Mouse (Mus musculus) heart, postnatal 14 days (tissue): ENCODE measurements around the gene Ripor3. TPM values are rescaled to one million over a fixed set of nuclear protein-coding genes. Genes with fewer than 3 reads are reported as not detected.

ENCODE experiments used
- DNase-seq, 2 experiments: peaks; one replicate each; pipeline ENCODE4 v3.0.0; 2021 to 2022
- intact Hi-C: fragments of 180-260 bp; cut with DNase I; formaldehyde crosslinking; loops from one replicate; pipeline ENCODE4 v1.15.1; 2025
- total RNA-seq, 2 experiments: library from RNA; stranded (reverse); gene quantifications; 2 replicates each; pipeline ENCODE4 v1.2.3; 2021

The Ripor3 gene
- total RNA-seq, 2 experiments from 2014 or later, result 0.93 to 1.1 TPM

DNA sequence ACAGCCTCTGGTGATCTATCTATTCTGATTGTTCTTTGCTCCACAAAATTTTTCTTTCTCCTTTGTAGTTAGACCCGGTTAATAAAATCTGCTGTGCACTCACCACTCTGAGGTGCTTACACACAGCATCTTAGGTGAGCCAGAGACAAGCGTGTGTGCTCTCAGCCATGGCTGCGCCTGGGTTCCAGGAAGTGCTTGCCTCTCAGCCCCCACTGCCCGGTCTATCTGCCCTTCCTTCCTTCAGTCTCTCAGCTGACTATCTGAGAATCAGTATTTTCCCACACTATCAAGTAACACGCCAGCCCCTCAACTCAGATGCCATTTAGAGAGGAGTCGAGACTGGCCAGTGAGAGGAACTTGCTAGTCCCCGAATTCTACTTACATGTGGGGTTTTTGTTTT, 50.4 kb downstream of the Ripor3 start:
- DNase-seq, result no peak
- intact Hi-C loops, result loop anchor here (2.0 kb wide), 1 partner anchor 27 kb away; the partner anchor contains the start of gene Ptpn1

DNA sequence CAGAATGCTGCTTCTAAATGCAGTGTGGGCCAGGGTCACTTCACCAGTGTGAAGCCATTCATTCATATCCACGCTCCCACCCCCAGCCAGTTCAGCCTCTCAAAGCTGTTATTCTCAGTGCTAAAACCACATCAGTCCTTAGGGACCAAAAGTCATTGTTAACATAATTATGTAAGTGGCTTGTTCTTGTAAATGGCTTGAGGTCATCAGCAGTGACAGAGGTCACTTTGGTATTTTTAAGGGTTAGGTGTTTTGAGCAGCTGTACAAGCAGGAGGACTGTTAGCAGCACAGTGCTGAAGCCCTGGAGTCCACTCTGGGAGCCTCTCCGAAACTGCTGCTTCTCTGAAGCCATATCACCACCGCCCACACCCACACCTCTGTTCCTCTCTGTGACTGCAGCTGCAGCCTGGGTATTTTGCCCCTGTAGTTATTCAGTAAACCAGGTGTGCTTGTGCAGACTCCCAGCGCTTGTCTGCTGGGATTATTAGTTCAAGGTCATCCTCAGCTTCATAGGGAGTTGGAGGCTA, 51.0 kb downstream of the Ripor3 start:
- DNase-seq, result no peak
- intact Hi-C loops, result no loop called here

DNA sequence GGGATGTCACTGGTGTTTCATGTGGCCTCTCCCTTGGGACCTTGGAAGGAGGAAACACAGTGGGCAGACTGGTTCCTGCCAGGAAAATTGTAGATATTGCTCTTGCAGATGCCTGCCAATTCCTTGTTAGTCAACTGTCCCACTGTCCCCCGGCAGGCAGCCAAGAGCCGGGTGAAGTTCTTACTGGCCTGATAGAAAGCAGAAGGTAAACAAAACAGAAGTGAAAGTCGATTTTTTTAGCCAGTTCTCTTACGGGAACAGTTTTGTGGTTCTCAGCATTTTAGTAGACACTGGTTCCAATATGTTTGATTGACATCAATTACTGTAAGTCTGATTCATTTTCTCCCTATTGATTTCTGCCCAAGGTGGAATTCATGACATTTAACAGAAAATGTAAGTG, 51.6 kb downstream of the Ripor3 start:
- intact Hi-C loops, result no loop called here
- DNase-seq, result peak; percentile 83 to 85

DNA sequence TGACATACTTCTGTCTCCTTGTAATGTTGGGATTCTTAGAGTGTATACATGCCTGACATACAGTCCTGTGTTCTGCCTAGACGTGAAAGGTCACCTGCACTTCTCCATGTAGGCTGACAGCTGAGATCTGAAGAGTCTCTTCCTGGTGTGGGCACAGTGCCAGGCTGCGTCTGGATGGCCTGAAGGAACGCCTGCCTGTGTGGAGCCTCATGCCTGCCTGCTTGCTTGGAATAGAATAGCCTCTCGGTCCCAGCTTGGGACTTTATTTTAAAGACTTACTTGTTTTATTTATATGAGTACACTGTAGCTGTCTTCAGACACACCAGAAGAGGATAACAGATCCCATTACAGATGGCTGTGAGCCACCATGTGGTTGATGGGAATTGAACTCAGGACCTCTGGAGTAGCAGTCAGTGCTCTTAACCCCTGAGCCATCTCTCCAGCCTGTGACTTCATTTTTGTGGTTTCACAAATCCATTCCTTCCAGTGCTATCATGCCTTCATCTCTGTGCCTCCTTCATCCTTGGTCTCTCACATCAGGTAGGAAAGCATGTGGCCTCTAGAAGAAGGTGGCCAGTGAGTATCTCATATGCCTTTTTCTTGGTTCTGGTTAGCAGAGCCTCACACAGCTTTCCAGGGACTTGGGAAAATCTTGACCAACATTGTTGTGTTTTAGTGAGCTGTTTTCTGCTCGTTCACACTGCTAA, 52.2 kb downstream of the Ripor3 start:
- DNase-seq, result peak; percentile 54 to 58
- intact Hi-C loops, result no loop called here

DNA sequence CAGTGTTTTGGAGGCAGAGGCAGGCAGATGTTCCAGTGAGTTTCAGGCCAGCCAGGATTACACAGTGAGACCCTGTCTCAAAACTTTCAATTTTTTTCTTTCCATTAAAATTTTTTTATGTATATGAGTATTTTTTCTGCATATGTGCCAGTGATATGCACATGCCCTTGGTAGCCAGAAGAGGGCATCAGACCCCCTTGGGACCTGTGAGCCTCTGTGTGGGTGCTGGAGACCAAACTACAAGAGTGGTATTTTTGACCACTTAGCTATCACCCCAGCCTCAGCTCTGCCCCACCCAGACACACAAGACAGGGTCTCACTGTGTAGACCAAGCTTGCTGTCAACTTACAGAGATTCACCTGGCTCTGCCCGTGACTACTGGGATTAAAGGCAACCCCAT, 52.9 kb downstream of the Ripor3 start:
- intact Hi-C loops, result no loop called here
- DNase-seq, result no peak

DNA sequence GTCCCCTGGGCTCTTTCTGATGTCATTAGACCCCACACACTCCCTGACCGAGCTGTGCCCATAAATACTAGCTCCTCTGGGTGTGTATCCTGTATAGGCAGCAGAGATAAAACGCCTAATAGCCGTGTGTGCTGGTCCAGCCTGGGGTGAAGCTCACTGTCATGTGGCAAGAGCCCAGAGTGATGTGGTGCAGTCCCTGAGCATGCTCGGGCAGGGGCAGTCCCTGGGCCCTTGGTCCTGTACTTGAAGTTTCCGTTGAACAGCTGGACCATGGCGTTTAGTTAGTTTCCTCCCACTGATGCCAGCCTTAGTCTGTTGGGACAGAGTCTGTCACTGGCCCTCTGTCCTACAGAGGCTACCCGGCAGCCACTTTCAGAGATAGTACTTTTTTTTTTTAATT, 55.5 kb downstream of the Ripor3 start:
- DNase-seq, result no peak
- intact Hi-C loops, result no loop called here

DNA sequence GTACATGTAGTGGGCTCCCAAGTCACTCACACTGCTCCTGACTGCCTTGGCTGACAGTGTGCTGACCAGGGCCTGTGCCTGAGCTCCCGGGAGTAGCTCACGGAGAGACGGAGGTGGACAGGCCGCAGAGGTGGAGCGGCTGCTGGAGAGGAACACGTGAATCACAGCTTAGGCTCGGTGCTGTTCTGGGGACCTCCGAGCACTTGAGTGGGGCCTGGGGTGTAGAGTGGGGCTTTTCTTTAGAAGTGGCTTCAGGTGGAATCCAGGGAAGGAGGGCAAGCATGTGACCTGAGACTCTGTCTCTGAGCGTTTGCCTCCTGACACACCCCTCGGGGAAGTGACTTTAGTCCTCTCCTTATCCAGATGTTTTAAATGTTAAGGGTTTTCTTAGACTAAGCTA, 56.6 kb downstream of the Ripor3 start:
- intact Hi-C loops, result no loop called here
- no peak for DNase-seq

DNA sequence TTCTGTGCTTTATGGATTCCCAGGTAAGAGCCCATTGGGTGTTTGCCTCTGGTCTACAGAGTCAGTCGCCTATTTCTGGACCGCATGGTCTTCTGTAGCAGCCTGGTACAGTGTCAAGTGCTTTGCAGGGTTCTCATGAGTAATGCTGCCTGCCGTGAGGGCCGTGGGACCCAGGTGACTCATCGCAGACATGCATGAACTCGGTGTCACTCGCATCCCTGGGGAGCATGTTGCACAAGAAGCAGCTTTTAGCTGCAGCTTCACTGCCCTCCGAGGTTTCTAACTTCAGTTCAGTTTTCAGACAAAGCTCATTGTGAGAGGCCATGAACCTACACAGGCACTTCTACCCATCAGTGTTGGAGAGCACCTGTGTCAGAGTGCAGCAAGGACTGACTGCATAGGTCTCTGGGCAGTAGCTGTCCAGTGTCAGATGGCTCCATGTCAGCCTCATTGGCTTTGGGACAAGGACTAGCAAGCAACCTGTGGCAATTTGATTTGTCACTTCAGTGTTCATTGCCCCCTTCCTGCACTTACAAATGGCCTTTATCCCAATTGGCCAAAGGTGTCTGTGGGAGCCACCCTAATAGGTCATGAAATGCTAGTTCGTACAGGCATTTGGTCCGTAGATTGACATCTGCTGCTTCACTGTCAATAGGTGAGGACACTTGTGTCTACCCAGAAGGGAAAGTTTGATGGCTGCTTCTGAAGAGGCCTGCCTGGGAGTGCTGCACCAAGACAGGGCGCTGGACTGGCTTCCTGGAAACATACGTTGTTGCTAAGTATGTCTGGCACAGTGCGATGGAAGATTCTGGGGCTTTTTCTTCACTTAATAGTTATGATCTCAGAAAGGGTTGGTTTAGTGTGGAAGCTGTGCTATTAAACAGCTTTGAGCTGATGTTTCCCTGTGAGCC, 58.9 kb downstream of the Ripor3 start:
- intact Hi-C loops, result no loop called here
- DNase-seq, result no peak

DNA sequence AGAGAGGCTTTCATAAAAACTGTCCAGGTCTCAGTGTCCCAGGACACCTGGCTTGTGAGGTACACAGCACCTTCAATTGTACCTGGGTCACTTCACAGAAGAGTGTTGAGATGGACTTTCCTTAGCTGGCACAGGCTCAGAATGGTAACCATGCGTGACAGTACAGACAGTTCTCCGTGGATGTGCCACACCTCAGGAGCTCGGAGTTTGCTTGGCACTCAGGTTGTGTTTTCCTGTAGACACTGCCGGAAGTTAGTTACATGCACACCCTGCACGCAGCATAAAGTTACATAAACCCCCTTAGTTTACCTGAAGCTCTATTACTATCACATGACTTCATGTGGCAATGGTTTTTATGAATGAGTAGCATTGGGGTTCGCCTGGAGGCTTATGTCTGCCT, 59.7 kb downstream of the Ripor3 start:
- no peak for DNase-seq
- intact Hi-C loops, result no loop called here

DNA sequence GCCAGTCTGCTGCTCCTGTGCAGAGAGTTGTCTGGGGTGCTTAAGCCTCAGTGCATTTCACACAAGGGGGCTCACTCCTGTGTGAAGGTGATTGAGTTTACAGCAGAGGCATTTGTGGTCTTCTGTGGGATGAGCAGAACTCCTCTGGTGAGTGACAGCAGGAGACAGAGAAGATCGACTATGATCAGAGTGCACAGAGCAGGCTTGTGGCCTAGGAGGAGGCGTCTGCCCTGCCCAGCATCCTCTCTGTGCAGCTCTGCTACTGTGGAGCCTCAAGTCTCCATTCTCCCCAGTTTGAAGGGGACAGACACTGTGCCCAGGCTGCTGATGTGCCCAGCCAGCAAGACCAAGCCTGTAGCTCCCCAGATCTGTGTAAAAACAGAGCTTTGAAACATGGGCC, 60.6 kb downstream of the Ripor3 start:
- no peak for DNase-seq
- intact Hi-C loops, result no loop called here

DNA sequence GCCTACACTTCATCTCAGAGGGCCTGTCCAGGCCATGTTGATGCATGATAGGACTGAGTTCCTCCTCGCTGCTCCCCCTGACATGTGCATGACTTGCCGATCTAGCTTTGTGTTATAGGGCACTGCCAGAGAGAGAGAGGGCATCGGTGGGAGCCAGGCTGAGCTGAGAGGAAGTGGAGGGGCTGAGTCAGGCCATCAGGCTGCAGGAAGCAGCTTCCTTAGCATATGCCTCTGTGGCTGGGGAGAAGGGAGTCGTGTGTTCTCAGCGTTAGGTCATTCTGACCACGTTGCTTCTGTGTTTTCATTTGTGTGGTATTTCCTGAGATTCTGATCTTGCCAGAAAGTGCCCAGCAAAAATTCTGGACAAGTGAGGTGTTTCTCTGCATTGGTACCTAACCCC, 61.2 kb downstream of the Ripor3 start:
- no peak for DNase-seq
- intact Hi-C loops, result no loop called here

DNA sequence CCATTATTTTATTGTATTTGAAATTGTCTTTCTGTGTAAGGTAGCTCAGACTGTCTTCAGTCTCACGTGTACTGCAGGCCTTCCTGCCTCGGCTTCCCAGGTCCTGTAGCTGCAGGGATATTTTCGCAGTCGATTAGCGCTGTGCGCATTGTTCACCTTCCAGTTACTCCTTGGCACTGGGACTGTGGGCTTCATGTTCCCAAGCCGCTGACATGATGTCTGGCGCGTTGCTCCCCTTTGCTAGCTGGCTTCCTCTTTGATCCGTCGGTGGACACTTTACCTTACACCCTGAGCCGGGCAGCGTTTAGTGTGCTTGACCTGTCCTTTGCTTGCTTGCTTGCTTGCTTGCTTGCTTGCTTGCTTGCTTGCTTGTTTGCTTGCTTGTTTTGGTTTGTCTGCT, 61.9 kb downstream of the Ripor3 start:
- no peak for DNase-seq
- intact Hi-C loops, result no loop called here

DNA sequence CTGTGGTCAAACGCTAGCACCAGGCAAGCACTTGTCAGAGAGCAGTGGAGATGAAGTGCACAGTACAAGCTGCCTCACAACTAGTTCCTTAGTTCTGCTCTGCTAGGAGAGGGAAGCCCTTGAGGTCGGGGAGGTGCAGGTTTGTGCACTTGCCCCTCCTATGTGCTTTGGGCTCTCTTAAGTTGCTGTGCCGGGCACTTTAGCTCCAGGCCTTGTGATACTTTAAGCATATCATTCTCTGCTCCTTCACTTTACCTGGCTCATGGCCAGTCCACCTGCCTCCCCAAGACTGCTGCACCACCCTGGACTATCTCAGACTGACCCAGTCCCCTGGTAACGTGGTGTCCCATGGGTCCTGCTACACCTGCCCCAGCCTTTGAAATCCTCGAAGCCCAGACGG, 62.4 kb downstream of the Ripor3 start:
- no peak for DNase-seq
- intact Hi-C loops, result no loop called here

DNA sequence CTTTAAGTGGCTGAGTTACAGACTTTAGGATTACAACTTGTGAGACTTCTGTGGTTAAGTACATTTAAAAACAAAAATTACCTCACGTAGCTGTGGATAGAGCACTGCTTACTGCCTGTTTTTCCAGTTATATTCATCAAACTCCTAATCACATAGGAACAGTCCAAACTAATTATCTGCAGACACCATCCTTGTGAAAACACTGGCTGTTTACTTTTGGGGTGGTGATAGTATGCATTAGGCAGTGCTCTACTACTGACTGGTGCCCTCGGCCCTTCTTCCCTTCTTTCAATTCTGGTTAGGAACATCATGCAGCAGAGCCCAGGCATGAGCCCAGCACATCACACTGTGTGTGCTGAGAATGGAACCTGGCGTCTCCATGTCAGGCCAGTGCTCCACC, 63.2 kb downstream of the Ripor3 start:
- intact Hi-C loops, result no loop called here
- no peak for DNase-seq

DNA sequence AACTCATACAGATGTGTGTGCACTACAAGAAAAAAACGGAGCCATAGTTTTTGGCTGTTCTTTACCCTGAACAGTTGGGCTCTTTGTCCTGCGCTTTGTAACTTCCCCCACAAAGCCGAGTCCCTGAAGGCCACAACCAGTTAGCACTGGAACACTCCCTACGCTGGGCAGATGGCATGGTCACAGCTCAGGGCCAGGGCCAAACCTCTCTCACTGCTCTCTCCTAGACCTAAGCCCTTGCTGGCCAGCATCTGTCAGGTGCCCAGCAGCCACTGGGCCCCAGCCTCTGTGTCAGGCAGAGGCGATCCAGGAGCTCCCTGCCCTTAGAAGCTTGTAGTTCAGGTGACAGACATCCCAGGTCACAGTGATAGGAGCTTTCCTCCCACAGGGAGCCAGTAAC, 65.0 kb downstream of the Ripor3 start:
- no peak for DNase-seq
- intact Hi-C loops, result no loop called here

DNA sequence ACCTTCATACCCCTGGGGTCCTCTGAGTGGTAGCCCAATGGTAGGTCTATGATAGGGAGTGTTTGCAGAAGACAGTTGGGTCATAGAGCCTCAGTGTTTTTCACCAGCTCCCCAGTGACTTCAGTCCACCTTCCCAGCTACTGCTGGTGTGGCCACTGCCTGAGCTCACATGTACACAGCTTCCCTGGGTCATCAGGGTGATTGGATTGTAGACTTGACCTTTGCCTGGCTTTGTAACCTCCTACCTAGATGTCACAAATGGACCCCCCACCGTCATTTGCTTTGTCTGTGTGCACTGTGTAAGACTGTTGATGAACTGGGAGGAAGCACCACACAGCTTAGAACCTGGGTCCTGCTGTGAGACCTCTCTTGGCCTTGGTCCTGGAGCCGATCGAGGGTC, 66.2 kb downstream of the Ripor3 start:
- intact Hi-C loops, result no loop called here
- DNase-seq, result no peak

DNA sequence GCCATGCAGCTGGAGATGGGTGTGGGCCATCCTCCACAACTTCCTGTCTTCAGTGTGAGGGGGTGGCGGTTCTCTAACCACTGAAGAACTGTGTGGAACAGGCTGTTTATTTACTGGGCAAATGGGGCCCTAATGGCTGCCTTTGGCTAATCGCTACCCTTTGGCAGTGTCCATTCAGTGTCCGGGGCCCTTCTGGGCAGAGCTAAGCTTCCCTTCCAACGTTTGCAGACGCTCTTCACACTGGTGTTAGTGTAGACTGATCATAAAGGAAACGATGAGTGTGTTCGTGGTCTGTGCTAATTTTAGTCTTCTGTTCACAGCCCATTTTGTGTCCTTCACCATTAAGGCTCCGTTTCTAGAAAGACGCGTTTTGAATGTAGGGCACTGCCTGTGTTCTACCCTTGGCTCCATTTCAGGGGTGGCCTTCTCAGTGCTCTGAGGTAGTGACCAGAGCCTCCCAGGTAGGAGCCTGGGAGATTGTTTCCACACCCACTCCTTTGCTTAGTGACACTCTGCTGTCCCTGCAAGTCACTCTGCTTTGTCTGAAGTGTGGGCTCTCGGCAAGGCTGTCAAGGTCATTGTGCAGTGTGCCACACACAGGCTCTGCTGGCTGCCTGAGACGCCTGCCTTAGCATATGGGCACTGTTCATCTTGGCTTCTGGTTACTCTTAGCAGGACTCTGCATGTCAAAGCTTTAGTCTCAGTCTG, 67.3 kb downstream of the Ripor3 start:
- intact Hi-C loops, result no loop called here

DNA sequence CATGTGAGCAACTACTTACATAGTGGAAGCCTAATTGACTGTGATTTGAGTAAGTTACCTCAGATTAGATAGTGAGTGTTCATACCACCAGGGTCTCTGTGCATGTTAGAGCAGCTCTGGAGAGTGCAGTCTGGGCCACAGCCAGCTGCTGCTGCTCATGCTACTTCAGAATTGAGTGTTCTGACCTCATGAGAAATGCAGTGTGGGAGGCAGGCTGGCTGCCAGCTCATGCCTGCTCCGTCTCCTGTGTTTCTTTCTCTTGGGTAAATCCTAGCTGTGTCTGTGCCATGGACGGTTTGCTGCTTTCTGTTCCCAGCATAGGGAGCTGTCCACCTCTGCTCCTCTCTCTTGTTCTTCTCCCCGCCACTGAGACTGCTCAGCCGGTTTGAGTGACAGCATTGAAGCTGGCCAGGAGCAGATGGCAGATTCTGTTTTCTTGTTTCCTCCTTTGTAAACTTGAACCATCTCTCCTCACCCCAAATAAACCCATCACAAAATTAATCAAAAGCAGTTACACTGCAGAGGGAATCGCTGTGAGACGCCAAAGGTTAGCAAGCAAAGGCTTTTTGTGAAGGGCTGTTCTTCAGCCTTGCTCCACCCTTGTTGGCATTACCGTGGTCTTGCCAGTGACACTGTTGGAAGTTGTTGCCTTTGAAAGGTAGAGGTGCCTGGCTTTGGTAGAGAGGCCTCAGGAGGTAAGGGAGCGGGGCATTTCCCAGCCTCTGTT, 68.1 kb downstream of the Ripor3 start:
- intact Hi-C loops, result no loop called here
- DNase-seq, result peak; percentile 71 to 76

More for the DNA sequence above, 67.3 kb downstream of the Ripor3 start:
- peak; percentile 47 to 54 for DNase-seq

DNA sequence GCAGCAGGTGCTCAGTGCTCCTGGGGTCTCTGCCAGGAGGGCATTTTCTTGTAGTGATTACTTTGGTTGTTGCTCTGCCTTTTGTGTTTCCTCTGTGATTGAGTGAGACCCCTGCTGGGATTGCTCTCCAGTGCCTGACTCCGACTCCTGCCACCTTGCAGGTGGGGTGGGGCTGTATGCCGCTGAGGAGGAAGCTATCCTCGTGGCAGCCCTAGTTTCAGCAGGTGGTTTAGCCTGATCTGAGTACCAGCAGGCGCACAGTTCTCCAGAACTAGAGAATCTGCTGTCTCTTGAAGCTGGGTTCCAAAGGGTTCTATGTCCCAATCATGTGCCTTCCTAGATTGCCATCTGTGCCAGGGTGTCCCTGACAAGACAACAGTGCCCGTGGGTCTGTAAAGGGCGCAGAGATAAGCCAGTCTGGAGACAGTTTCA, 68.7 kb downstream of the Ripor3 start:
- no peak for DNase-seq
- intact Hi-C loops, result no loop called here

DNA sequence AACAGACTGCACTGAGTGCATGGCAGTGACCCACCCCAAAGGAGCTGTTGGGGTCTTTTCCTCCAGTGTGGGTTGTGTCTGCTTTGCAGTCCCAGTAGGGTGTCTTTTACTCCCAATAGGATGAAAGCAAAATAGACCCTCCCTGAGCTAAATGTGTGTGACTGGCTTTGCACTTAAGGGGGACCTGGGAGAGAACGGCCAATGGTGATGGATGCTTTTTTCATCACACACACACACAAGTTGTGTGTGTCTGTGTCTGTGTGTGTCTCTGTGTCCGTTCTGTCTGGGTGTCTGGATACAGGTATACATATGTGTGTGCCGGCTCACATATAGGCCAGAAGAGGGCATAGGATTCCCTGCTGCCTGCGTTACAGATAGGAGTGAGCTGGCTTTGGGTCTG, 69.1 kb downstream of the Ripor3 start:
- DNase-seq, result no peak
- intact Hi-C loops, result no loop called here
